Mouse (Mus musculus): Measurements from ENCODE around the gene Ubtd2.
A peak's percentile ranks its signal among the peaks of the same experiment; 100 is the strongest.

Gene Ubtd2

GRCm38 (mm10) chr11:32531871-32532764 lies 76.9 kb downstream of the Ubtd2 start, which contains the start of gene Efcab9:
Gene Efcab9, minus strand, starts transcription at chr11:32532081.
- no peak for TF ChIP-seq NANOG (IDR thresholded peaks at IDR 0.05; ENCODE audit: borderline replicate concordance, low read length)
- TF ChIP-seq POU5F1 (IDR thresholded peaks at IDR 0.05; ENCODE audit: borderline replicate concordance, low read length) = no peak
- no peak for TF ChIP-seq CTCF (conservative IDR thresholded peaks at IDR 0.05; ENCODE audit: low read length)
- no peaks in the 10 kb centered on the region for H3K36me3 ChIP-seq (ENCODE audit: insufficient read depth, low read length)
- peaks cover 50% of the 10 kb centered on the region for H3K4me1 ChIP-seq (replicated peaks; ENCODE audit: low read depth, low read length)
- H3K4me3 ChIP-seq (replicated peaks; ENCODE audit: low read length) = peak within 1 kb of the TSS; percentile 87
- H3K9me3 ChIP-seq (ENCODE audit: low read length) = no peaks in the 10 kb centered on the region
- peaks cover 32% of the 10 kb centered on the region for H3K27me3 ChIP-seq (ENCODE audit: insufficient read depth, low read length)

GRCm38 (mm10) chr11:32532765-32533481 lies 77.8 kb downstream of the Ubtd2 start, which contains the start of gene Stk10:
Gene Stk10, plus strand, starts transcription at chr11:32533305.
- peak within 1 kb of the TSS; percentile 87 for H3K4me3 ChIP-seq (replicated peaks; ENCODE audit: low read length)
- peaks cover 58% of the 10 kb centered on the region for H3K4me1 ChIP-seq (replicated peaks; ENCODE audit: low read depth, low read length)
- peaks cover 32% of the 10 kb centered on the region for H3K27me3 ChIP-seq (ENCODE audit: insufficient read depth, low read length)
- H3K36me3 ChIP-seq (ENCODE audit: insufficient read depth, low read length) = no peaks in the 10 kb centered on the region
- H3K9me3 ChIP-seq (ENCODE audit: low read length) = no peaks in the 10 kb centered on the region
- TF ChIP-seq NANOG (IDR thresholded peaks at IDR 0.05; ENCODE audit: borderline replicate concordance, low read length) = no peak
- no peak for TF ChIP-seq POU5F1 (IDR thresholded peaks at IDR 0.05; ENCODE audit: borderline replicate concordance, low read length)
- TF ChIP-seq CTCF (conservative IDR thresholded peaks at IDR 0.05; ENCODE audit: low read length) = no peak

- Histone ChIP-seq H3K36me3 (ENCODE audit: insufficient read depth, low read length) (no peaks in the 10 kb centered on the region), H3K27me3 (ENCODE audit: insufficient read depth, low read length) (peaks cover 32% of the 10 kb centered on the region), H3K4me1 (replicated peaks; ENCODE audit: low read depth, low read length) (peaks cover 65% of the 10 kb centered on the region), H3K4me3 (replicated peaks; ENCODE audit: low read length) (peak overlapping the region; percentile 87), H3K9me3 (ENCODE audit: low read length) (no peaks in the 10 kb centered on the region)
- TF ChIP-seq NANOG (IDR thresholded peaks at IDR 0.05; ENCODE audit: borderline replicate concordance, low read length) (no peak), CTCF (conservative IDR thresholded peaks at IDR 0.05; ENCODE audit: low read length) (no peak), POU5F1 (IDR thresholded peaks at IDR 0.05; ENCODE audit: borderline replicate concordance, low read length) (no peak)
These were observed 78.5 kb downstream of the Ubtd2 start for GRCm38 (mm10) chr11:32533482-32534261.

- TF ChIP-seq POU5F1 (IDR thresholded peaks at IDR 0.05; ENCODE audit: borderline replicate concordance, low read length) = no peak
- no peak for TF ChIP-seq CTCF (conservative IDR thresholded peaks at IDR 0.05; ENCODE audit: low read length)
- no peak for TF ChIP-seq NANOG (IDR thresholded peaks at IDR 0.05; ENCODE audit: borderline replicate concordance, low read length)
- peak overlapping the region; percentile 87 for H3K4me3 ChIP-seq (replicated peaks; ENCODE audit: low read length)
- no peaks in the 10 kb centered on the region for H3K9me3 ChIP-seq (ENCODE audit: low read length)
- peaks cover 32% of the 10 kb centered on the region for H3K27me3 ChIP-seq (ENCODE audit: insufficient read depth, low read length)
- H3K4me1 ChIP-seq (replicated peaks; ENCODE audit: low read depth, low read length) = peaks cover 73% of the 10 kb centered on the region
- H3K36me3 ChIP-seq (ENCODE audit: insufficient read depth, low read length) = no peaks in the 10 kb centered on the region
These were observed 79.4 kb downstream of the Ubtd2 start for GRCm38 (mm10) chr11:32534453-32535075.

- Histone ChIP-seq H3K4me1 (replicated peaks; ENCODE audit: low read depth, low read length) (peaks cover 76% of the 10 kb centered on the region), H3K27me3 (ENCODE audit: insufficient read depth, low read length) (peaks cover 30% of the 10 kb centered on the region), H3K36me3 (ENCODE audit: insufficient read depth, low read length) (peaks cover 7% of the 10 kb centered on the region; the same call in 1 of the 2 replicates), H3K9me3 (ENCODE audit: low read length) (no peaks in the 10 kb centered on the region), H3K4me3 (replicated peaks; ENCODE audit: low read length) (no peak overlapping the region)
- TF ChIP-seq POU5F1 (IDR thresholded peaks at IDR 0.05; ENCODE audit: borderline replicate concordance, low read length) (no peak), NANOG (IDR thresholded peaks at IDR 0.05; ENCODE audit: borderline replicate concordance, low read length) (no peak)
These were observed 80.5 kb downstream of the Ubtd2 start for GRCm38 (mm10) chr11:32535646-32536045.

- Histone ChIP-seq H3K36me3 (ENCODE audit: insufficient read depth, low read length) (peaks cover 11% of the 10 kb centered on the region; the same call in 1 of the 2 replicates), H3K4me1 (replicated peaks; ENCODE audit: low read depth, low read length) (peaks cover 77% of the 10 kb centered on the region), H3K4me3 (replicated peaks; ENCODE audit: low read length) (0 out of 2 replicates have a peak overlapping the region, but pooled peaks have one; percentile 13), H3K9me3 (ENCODE audit: low read length) (no peaks in the 10 kb centered on the region), H3K27me3 (ENCODE audit: insufficient read depth, low read length) (peaks cover 17% of the 10 kb centered on the region)
- TF ChIP-seq NANOG (IDR thresholded peaks at IDR 0.05; ENCODE audit: borderline replicate concordance, low read length) = peak; percentile 85; the same call in 1 of the 2 replicates
- TF ChIP-seq POU5F1 (IDR thresholded peaks at IDR 0.05; ENCODE audit: borderline replicate concordance, low read length) = no peak
These were observed 81.8 kb downstream of the Ubtd2 start for GRCm38 (mm10) chr11:32536954-32537353.

GRCm38 (mm10) chr11:32538435-32538834 lies 83.3 kb downstream of the Ubtd2 start:
- H3K36me3 ChIP-seq (ENCODE audit: insufficient read depth, low read length) = peaks cover 11% of the 10 kb centered on the region; the same call in 1 of the 2 replicates
- no peaks in the 10 kb centered on the region for H3K9me3 ChIP-seq (ENCODE audit: low read length)
- H3K4me3 ChIP-seq (replicated peaks; ENCODE audit: low read length) = 0 out of 2 replicates have a peak overlapping the region, but pooled peaks have one; percentile 17
- no peak for TF ChIP-seq POU5F1 (IDR thresholded peaks at IDR 0.05; ENCODE audit: borderline replicate concordance, low read length)
- peaks cover 84% of the 10 kb centered on the region for H3K4me1 ChIP-seq (replicated peaks; ENCODE audit: low read depth, low read length)
- H3K27me3 ChIP-seq (ENCODE audit: insufficient read depth, low read length) = peaks cover 8% of the 10 kb centered on the region
